Mouse (Mus musculus) G1E (cell line): ENCODE data around the gene Klf1.

Source experiments
- CTCF ChIP-seq: IDR thresholded peaks from 2 replicates; pipeline ENCODE4 v1.5.1; 2012; ENCODE audit warnings: low read depth, low read length, inconsistent platforms, mixed read lengths
- GATA1 ChIP-seq: IDR thresholded peaks from 2 replicates; pipeline ENCODE4 v1.6.1; 2012; ENCODE audit warnings: borderline replicate concordance, low read length, inconsistent platforms, mixed read lengths

- TF ChIP-seq CTCF (no peak), GATA1 (no peak)
Measured at GRCm38 (mm10) chr8:84918646-84919045, 16.9 kb downstream of the Klf1 start.
